Mouse (Mus musculus) hindbrain, postnatal 0 days (tissue): ENCODE results near the gene Cyp1a1. TPM values are rescaled to one million over a fixed set of nuclear protein-coding genes. Genes with fewer than 3 reads are reported as not detected.

Experiments used
- ATAC-seq: fragments of 200-750 bp; cut with Nextera tagmentation; 2 replicates; pipeline ENCODE4 v1.8.0; 2017; ENCODE audit warnings: mild to moderate bottlenecking, moderate TSS enrichment, moderate library complexity
- DNase-seq: peaks from one replicate; pipeline ENCODE4 v3.0.0-alpha.2; 2015; ENCODE audit warnings: low spot score
- H3K27ac ChIP-seq: fragments of 300-500 bp; sonication (generic); 2 replicates; pipeline ENCODE4 v1.5.1; 2014; ENCODE audit warnings: mild to moderate bottlenecking
- H3K27me3 ChIP-seq: fragments of 300-500 bp; sonication (generic); 2 replicates; pipeline ENCODE4 v1.6.1; 2014; ENCODE audit warnings: low read length, mixed read lengths; ENCODE audit not compliant: insufficient read depth
- H3K36me3 ChIP-seq: fragments of 300-500 bp; sonication (generic); 2 replicates; pipeline ENCODE4 v1.6.1; 2014; ENCODE audit warnings: low read length, mixed read lengths; ENCODE audit not compliant: insufficient read depth
- H3K4me1 ChIP-seq: fragments of 300-500 bp; sonication (generic); 2 replicates; pipeline ENCODE4 v1.6.1; 2014; ENCODE audit warnings: antibody characterized with exemption, low read length, mixed read lengths; ENCODE audit not compliant: insufficient read depth
- H3K4me2 ChIP-seq: fragments of 300-500 bp; sonication (generic); 2 replicates; pipeline ENCODE4 v1.6.1; 2014; ENCODE audit warnings: low read depth, mild to moderate bottlenecking, low read length, moderate library complexity, mixed read lengths
- H3K4me3 ChIP-seq: fragments of 300-500 bp; sonication (generic); 2 replicates; pipeline ENCODE4 v1.5.1; 2014; ENCODE audit warnings: low read length
- H3K9ac ChIP-seq: fragments of 300-500 bp; sonication (generic); replicated peaks from 2 replicates; pipeline ENCODE4 v1.6.1; 2014; ENCODE audit warnings: mild to moderate bottlenecking, low read length, moderate library complexity, mixed read lengths
- H3K9me3 ChIP-seq: fragments of 300-500 bp; sonication (generic); 2 replicates; pipeline ENCODE4 v1.6.1; 2016; ENCODE audit warnings: low read length, mixed read lengths
- CTCF ChIP-seq: IDR thresholded peaks from 2 replicates; pipeline ENCODE4 v1.5.1; 2016; ENCODE audit warnings: antibody characterized with exemption, control low read depth, low read depth
- WGBS: fragments of 180-500 bp; shearing (Covaris S2); extraction: QIAGEN DNeasy Blood & Tissue Kit; methylation state at CpG from one replicate; pipeline ENCODE4 v1.1.7; 2014; 5-methylcytosine and 5-hydroxymethylcytosine counted together
- polyA plus RNA-seq: library from polyadenylated mRNA; unstranded; fragments of >200 nt; fragmentation: Nextera tagmentation; extraction: Ambion mirVana; gene quantifications from 2 replicates; pipeline ENCODE4 v1.2.1, GENCODE M21; 2015
- total RNA-seq: library from RNA; depleted of rRNA; stranded (reverse); fragments of >200 nt; gene quantifications from 2 replicates; pipeline ENCODE4 v1.2.3, GENCODE M21; 2014

Gene Cyp1a1
- total and polyA plus RNA-seq, 2 experiments from 2014 or later, result 0.05 to 0.24 TPM

- WGBS, result 82% methylated on average over 19 of the region's 19 CpGs
- no peak for TF ChIP-seq CTCF
Observed at GRCm38 (mm10) chr9:57656631-57657350, 30.9 kb upstream of the Cyp1a1 start.

GRCm38 (mm10) chr9:57657843-57658242, 29.9 kb upstream of the Cyp1a1 start:
- WGBS, result 49% methylated on average over 4 of the region's 4 CpGs
- no peak overlapping the region for H3K4me3 ChIP-seq
- H3K36me3 ChIP-seq, result no peaks in the 10 kb centered on the region
- no peak overlapping the region for H3K4me2 ChIP-seq
- H3K9ac ChIP-seq, result no peak overlapping the region
- no peak overlapping the region for H3K27ac ChIP-seq
- ATAC-seq, result no peak
- TF ChIP-seq CTCF, result peak; percentile 32
- H3K27me3 ChIP-seq, result no peaks in the 10 kb centered on the region
- no peaks in the 10 kb centered on the region for H3K4me1 ChIP-seq
- no peaks in the 10 kb centered on the region for H3K9me3 ChIP-seq
- no peak for DNase-seq

More at GRCm38 (mm10) chr9:57656631-57657350, 30.9 kb upstream of the Cyp1a1 start:
- no peak overlapping the region for H3K9ac ChIP-seq
- H3K27me3 ChIP-seq, result no peaks in the 10 kb centered on the region
- DNase-seq (no peak), ATAC-seq (no peak)
- no peaks in the 10 kb centered on the region for H3K4me1 ChIP-seq
- no peak overlapping the region for H3K4me2 ChIP-seq
- no peak overlapping the region for H3K27ac ChIP-seq
- H3K4me3 ChIP-seq, result no peak overlapping the region
- H3K9me3 ChIP-seq, result no peaks in the 10 kb centered on the region
- no peaks in the 10 kb centered on the region for H3K36me3 ChIP-seq

GRCm38 (mm10) chr9:57658970-57659369, 28.8 kb upstream of the Cyp1a1 start:
- Histone ChIP-seq H3K27ac (no peak overlapping the region), H3K27me3 (no peaks in the 10 kb centered on the region), H3K36me3 (no peaks in the 10 kb centered on the region), H3K4me2 (no peak overlapping the region), H3K9ac (no peak overlapping the region), H3K4me1 (no peaks in the 10 kb centered on the region), H3K4me3 (no peak overlapping the region), H3K9me3 (no peaks in the 10 kb centered on the region)
- ATAC-seq (no peak), DNase-seq (no peak)
- 79% methylated on average over 4 of the region's 4 CpGs for WGBS
- TF ChIP-seq CTCF, result peak; percentile 28; the same call in 1 of the 2 replicates

GRCm38 (mm10) chr9:57659774-57660173, 28.0 kb upstream of the Cyp1a1 start:
- DNase-seq, result peak; percentile 83
- no peaks in the 10 kb centered on the region for H3K4me1 ChIP-seq
- no peak overlapping the region for H3K4me3 ChIP-seq
- peak; percentile 85 for TF ChIP-seq CTCF
- no peak overlapping the region for H3K27ac ChIP-seq
- WGBS, result 17% methylated on average over 4 of the region's 4 CpGs
- H3K9ac ChIP-seq, result no peak overlapping the region
- no peaks in the 10 kb centered on the region for H3K9me3 ChIP-seq
- no peak overlapping the region for H3K4me2 ChIP-seq
- no peaks in the 10 kb centered on the region for H3K27me3 ChIP-seq
- ATAC-seq, result peak; percentile 68
- no peaks in the 10 kb centered on the region for H3K36me3 ChIP-seq

- no peak for TF ChIP-seq CTCF
- H3K27ac ChIP-seq, result no peak overlapping the region
- ATAC-seq (no peak), DNase-seq (no peak)
- WGBS, result 88% methylated on average over 6 of the region's 6 CpGs
- H3K9me3 ChIP-seq, result no peaks in the 10 kb centered on the region
- H3K36me3 ChIP-seq, result no peaks in the 10 kb centered on the region
- H3K4me2 ChIP-seq, result no peak overlapping the region
- no peak overlapping the region for H3K4me3 ChIP-seq
- H3K9ac ChIP-seq, result no peak overlapping the region
- no peaks in the 10 kb centered on the region for H3K4me1 ChIP-seq
- H3K27me3 ChIP-seq, result no peaks in the 10 kb centered on the region
Observed at GRCm38 (mm10) chr9:57660501-57660900, 27.2 kb upstream of the Cyp1a1 start.

GRCm38 (mm10) chr9:57661552-57661951, 26.2 kb upstream of the Cyp1a1 start:
- TF ChIP-seq CTCF, result no peak
- 64% methylated on average over 3 of the region's 3 CpGs for WGBS

GRCm38 (mm10) chr9:57664616-57665015, 23.1 kb upstream of the Cyp1a1 start:
- H3K9ac ChIP-seq, result no peak overlapping the region
- no peaks in the 10 kb centered on the region for H3K36me3 ChIP-seq
- no peak overlapping the region for H3K27ac ChIP-seq
- no peak overlapping the region for H3K4me2 ChIP-seq
- H3K4me3 ChIP-seq, result no peak overlapping the region
- H3K27me3 ChIP-seq, result no peaks in the 10 kb centered on the region
- 59% methylated on average over 7 of the region's 7 CpGs for WGBS
- ATAC-seq (no peak), DNase-seq (no peak)
- no peaks in the 10 kb centered on the region for H3K9me3 ChIP-seq
- TF ChIP-seq CTCF, result no peak
- no peaks in the 10 kb centered on the region for H3K4me1 ChIP-seq

More at GRCm38 (mm10) chr9:57661552-57661951, 26.2 kb upstream of the Cyp1a1 start:
- no peaks in the 10 kb centered on the region for H3K4me1 ChIP-seq
- no peak overlapping the region for H3K4me2 ChIP-seq
- no peaks in the 10 kb centered on the region for H3K36me3 ChIP-seq
- H3K27ac ChIP-seq, result no peak overlapping the region
- no peak overlapping the region for H3K4me3 ChIP-seq
- no peaks in the 10 kb centered on the region for H3K9me3 ChIP-seq
- H3K27me3 ChIP-seq, result no peaks in the 10 kb centered on the region
- ATAC-seq, result no peak
- H3K9ac ChIP-seq, result no peak overlapping the region
- no peak for DNase-seq
